Mouse (Mus musculus): Measurements from ENCODE around the gene Map3k14.

Gene Map3k14

GRCm38 (mm10) chr11:103272888-103273287 is 5.6 kb upstream of the Map3k14 start:
- CTCF ChIA-PET, result interaction anchor here (0.5 to 2.3 kb wide), 4 partner anchors 39 to 334 kb away, joined by 4 to 15 read pairs (median 4); no protein-coding TSS in a partner anchor

- CTCF ChIA-PET, result interaction anchor here (0.6 to 2.3 kb wide), 4 partner anchors 38 to 143 kb away, joined by 3 to 15 read pairs (median 4); no protein-coding TSS in a partner anchor
These were observed 4.7 kb upstream of the Map3k14 start for GRCm38 (mm10) chr11:103271979-103272378.

- CTCF ChIA-PET, result interaction anchor here (0.6 kb wide), 1 partner anchor 14 kb away, joined by 4 read pairs; no protein-coding TSS in a partner anchor
These were observed 2.2 kb upstream of the Map3k14 start for GRCm38 (mm10) chr11:103269426-103269825.

- CTCF ChIA-PET, result interaction anchor here (0.6 kb wide), 2 partner anchors 14 to 43 kb away, joined by 4 to 7 read pairs; no protein-coding TSS in a partner anchor
These were observed 1.6 kb upstream of the Map3k14 start for GRCm38 (mm10) chr11:103268905-103269304.

GRCm38 (mm10) chr11:103268350-103268749 is 1.1 kb upstream of the Map3k14 start:
- CTCF ChIA-PET, result interaction anchor here (0.6 to 1.0 kb wide), 2 partner anchors 43 to 45 kb away, joined by 7 to 8 read pairs; no protein-coding TSS in a partner anchor

- CTCF ChIA-PET, result no interaction called here
These were observed 435 bp downstream of the Map3k14 start for GRCm38 (mm10) chr11:103266729-103267345.

- CTCF ChIA-PET, result interaction anchor here (0.7 kb wide), 1 partner anchor 41 kb away, joined by 3 read pairs; no protein-coding TSS in a partner anchor
These were observed 1.4 kb downstream of the Map3k14 start for GRCm38 (mm10) chr11:103265856-103266255.

- CTCF ChIA-PET, result interaction anchor here (0.7 to 1.2 kb wide), 3 partner anchors 12 to 42 kb away, joined by 3 to 11 read pairs (median 3); no protein-coding TSS in a partner anchor
These were observed 2.1 kb downstream of the Map3k14 start for GRCm38 (mm10) chr11:103265211-103265610.

GRCm38 (mm10) chr11:103264427-103265005 is 2.8 kb downstream of the Map3k14 start:
- CTCF ChIA-PET, result interaction anchor here (0.7 to 1.2 kb wide), 2 partner anchors 11 to 16 kb away, joined by 3 to 11 read pairs; no protein-coding TSS in a partner anchor

GRCm38 (mm10) chr11:103263551-103263950 is 3.7 kb downstream of the Map3k14 start:
- CTCF ChIA-PET, result interaction anchor here (0.7 kb wide), 1 partner anchor 129 kb away, joined by 3 read pairs; no protein-coding TSS in a partner anchor

- CTCF ChIA-PET, result interaction anchor here (0.7 kb wide), 1 partner anchor 1205 kb away, joined by 3 read pairs; no protein-coding TSS in a partner anchor
These were observed 4.6 kb downstream of the Map3k14 start for GRCm38 (mm10) chr11:103262412-103263267.

GRCm38 (mm10) chr11:103261671-103262411 is 5.4 kb downstream of the Map3k14 start:
- CTCF ChIA-PET, result interaction anchor here (0.7 kb wide), 1 partner anchor 17 kb away, joined by 4 read pairs; no protein-coding TSS in a partner anchor

- CTCF ChIA-PET, result no interaction called here
These were observed 6.6 kb downstream of the Map3k14 start for GRCm38 (mm10) chr11:103260515-103261192.

GRCm38 (mm10) chr11:103260034-103260433 is 7.2 kb downstream of the Map3k14 start:
- CTCF ChIA-PET, result interaction anchor here (0.5 kb wide), 1 partner anchor 84 kb away, joined by 4 read pairs; no protein-coding TSS in a partner anchor

- CTCF ChIA-PET, result no interaction called here
These were observed 9.3 kb downstream of the Map3k14 start for GRCm38 (mm10) chr11:103257938-103258481.

- CTCF ChIA-PET, result interaction anchor here (0.5 to 0.6 kb wide), 2 partner anchors 11 to 66 kb away, joined by 3 to 11 read pairs; no protein-coding TSS in a partner anchor
These were observed 13.7 kb downstream of the Map3k14 start for GRCm38 (mm10) chr11:103253605-103254004.

GRCm38 (mm10) chr11:103252380-103252779 is 14.9 kb downstream of the Map3k14 start:
- CTCF ChIA-PET, result no interaction called here

GRCm38 (mm10) chr11:103250324-103250723 is 16.9 kb downstream of the Map3k14 start:
- CTCF ChIA-PET, result no interaction called here

- CTCF ChIA-PET, result interaction anchor here (1.0 kb wide), 1 partner anchor 15 kb away, joined by 3 read pairs; no protein-coding TSS in a partner anchor
These were observed 17.8 kb downstream of the Map3k14 start for GRCm38 (mm10) chr11:103249509-103249908.

- CTCF ChIA-PET, result interaction anchor here (1.0 kb wide), 1 partner anchor 16 kb away, joined by 3 read pairs; no protein-coding TSS in a partner anchor
These were observed 18.4 kb downstream of the Map3k14 start for GRCm38 (mm10) chr11:103248837-103249236.

Data from spleen, embryonic (tissue).